Mouse (Mus musculus): ENCODE measurements around the gene Lpo. TPM values are rescaled to one million over a fixed set of nuclear protein-coding genes. Genes with fewer than 3 reads are reported as not detected.

Gene Lpo
- not detected for total RNA-seq (2023)

DNA sequence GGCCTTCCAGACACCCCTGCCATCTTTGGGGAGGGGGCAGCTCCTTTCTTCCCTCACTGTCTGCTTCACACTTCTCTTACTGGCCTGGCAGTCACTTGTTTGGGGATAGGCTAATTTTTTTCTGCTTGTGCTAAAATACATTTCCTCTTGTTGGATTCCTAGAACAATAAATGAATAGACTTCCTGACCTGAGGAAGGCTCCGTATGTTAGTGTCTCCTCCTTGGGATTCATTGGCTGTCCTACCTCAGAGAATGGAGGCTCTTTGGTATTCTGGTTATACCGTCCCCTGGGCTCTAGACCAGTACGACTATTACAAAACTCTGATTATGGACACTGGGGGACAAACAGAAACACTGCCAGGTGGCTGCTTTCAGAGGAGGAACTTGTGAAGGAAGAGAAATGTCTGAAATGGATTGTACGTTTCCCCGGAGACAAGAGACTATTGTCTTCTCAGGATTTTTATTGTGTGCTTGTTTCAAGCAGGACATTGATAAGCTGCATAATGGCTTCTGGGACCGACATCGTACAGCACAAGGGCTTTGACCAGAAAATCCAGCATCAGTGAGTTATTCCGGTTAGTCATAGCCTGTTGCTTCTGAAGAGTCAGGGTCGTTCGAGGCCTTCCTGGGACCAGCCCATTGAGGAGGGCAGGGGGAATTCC, at the start of gene Lpo:
Gene Lpo, minus strand, starts transcription at position 51 of the 662 bp plus-strand sequence.

DNA sequence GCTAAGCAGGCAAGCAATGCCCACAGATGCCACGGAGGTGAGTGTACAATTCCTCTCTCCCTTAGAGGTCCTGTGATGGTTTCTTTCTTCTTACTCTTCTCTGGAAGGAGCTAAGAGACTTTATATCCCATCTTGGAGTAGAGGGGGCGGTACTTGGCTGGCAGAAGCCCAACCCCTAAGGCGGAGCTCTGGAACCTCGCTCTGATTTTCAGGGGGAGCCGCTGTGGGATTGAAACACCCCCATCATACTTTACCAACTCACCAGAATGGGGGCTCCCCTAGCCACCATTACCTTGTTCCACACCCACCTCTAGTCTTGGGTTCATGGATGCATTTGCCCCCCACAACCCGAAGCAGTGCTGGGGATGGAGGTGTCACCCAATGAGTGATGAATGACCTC, 47.3 kb upstream of the Lpo start, which contains the start of gene Epx:
Gene Epx, minus strand, starts transcription at position 101 of the 400 bp plus-strand sequence.

DNA sequence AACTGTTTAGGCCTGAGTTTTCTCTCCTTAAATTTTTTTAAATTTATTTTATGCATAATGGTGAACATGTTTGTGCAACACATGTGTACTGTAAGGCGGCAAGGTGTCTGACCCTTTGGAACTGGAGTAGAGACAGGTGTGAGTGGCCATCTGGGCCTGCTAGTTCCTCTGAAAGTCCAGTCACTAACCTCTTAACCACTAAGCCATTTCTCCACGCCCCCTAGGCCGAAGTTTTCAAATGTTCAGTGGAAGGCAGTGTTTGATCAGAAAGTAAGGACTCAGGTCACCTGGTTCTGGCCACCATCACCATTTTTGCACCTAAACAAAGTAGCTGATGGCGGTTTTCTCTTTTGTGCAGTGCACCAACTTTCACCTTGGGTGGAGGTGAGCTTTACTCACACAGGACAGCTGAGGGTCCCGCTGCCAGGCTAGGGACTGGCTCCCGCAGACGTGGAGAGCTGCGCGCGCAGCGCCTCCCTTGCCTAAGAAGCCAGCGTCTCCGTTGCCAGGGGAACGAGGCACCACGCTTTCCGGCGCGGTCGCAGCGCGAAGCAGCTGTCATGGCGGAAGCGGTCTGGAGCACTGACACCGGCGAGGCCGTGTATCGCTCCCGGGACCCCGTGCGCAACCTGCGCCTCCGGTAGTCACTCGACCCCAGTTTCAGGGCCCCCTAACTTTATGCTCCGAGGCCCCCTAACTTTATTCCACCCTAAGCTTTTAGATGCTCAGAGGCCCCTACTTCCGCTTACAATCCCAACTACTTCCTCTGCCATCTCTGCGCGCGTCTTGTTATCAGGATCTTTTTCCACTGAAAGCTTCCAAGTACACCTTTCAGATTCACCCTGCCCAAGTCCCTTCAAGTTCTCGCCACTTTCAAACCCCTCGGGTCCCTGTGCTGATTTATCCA, 24.9 kb upstream of the Lpo start, which contains the start of gene Mks1:
Gene Mks1, plus strand, starts transcription at position 526 of the 907 bp plus-strand sequence.

GRCm38 (mm10) chr11:87793460-87793859, 34.6 kb downstream of the Lpo start, which contains the start of gene Mpo:
Gene Mpo, plus strand, starts transcription at chr11:87793581.

GRCm38 (mm10) chr11:87760301-87761081, 67.6 kb downstream of the Lpo start, which contains the start of gene Tspoap1:
Gene Tspoap1, plus strand, starts transcription at chr11:87760541.

Other genes starting within 250 kb of the Lpo start
- gene Mtmr4, start 236.1 kb downstream of the Lpo start, total RNA-seq (2023): 10 to 100 TPM; 54.9 to 64.4 TPM
- gene Hsf5, start 211.1 kb downstream of the Lpo start, total RNA-seq (2023): under 1 TPM in 1 of 2 experiments, not detected in 1; 0.30 TPM
- gene Rnf43, start 165.6 kb downstream of the Lpo start, total RNA-seq (2023): 1 to 10 TPM; 5.3 to 6.3 TPM
- 100 to 1,000 TPM; 125 to 140 TPM for gene Supt4a, start 90.7 kb downstream of the Lpo start, total RNA-seq (2023)
- gene Tspoap1, start 67.7 kb downstream of the Lpo start, total RNA-seq (2023): 10 to 100 TPM in 1 of 2 experiments, 1 to 10 TPM in 1; 9.1 to 10.2 TPM
- not detected for gene Mpo, start 34.7 kb downstream of the Lpo start, total RNA-seq (2023)
- gene Mks1, start 24.9 kb upstream of the Lpo start, total RNA-seq (2023): 10 to 100 TPM; 20.0 to 22.1 TPM
- gene Epx, start 47.2 kb upstream of the Lpo start, total RNA-seq (2023): not detected
- not detected for gene Olfr462, start 64.0 kb upstream of the Lpo start, total RNA-seq (2023)
- gene Olfr463, start 69.1 kb upstream of the Lpo start, total RNA-seq (2023): not detected
- not detected for gene Olfr464, start 92.7 kb upstream of the Lpo start, total RNA-seq (2023)
- gene Dynll2, start 159.2 kb upstream of the Lpo start, total RNA-seq (2023): 10 to 100 TPM; 12.1 to 13.3 TPM
- 100 to 1,000 TPM; 370 to 375 TPM for gene Srsf1, start 219.1 kb upstream of the Lpo start, total RNA-seq (2023)
- gene Vezf1, start 240.0 kb upstream of the Lpo start, total RNA-seq (2023): 10 to 100 TPM; 73.2 to 79.8 TPM

All from B cell, adult 67 days (primary cell).